Mouse (Mus musculus) liver, postnatal 0 days (tissue): ENCODE results near the gene Serpina3i. TPM values are rescaled to one million over a fixed set of nuclear protein-coding genes. Genes with fewer than 3 reads are reported as not detected.

Source experiments
- ATAC-seq: fragments of 200-750 bp; cut with Nextera tagmentation; 2 replicates; pipeline ENCODE4 v1.8.0; 2017; ENCODE audit warnings: mild to moderate bottlenecking, moderate library complexity
- DNase-seq: peaks from one replicate; pipeline ENCODE4 v3.0.0-alpha.2; 2016
- H3K27ac ChIP-seq: fragments of 300-500 bp; sonication (generic); 2 replicates; pipeline ENCODE4 v1.5.1; 2014; ENCODE audit warnings: antibody characterized with exemption, moderate library complexity, mild to moderate bottlenecking, low read depth
- H3K27me3 ChIP-seq: fragments of 300-500 bp; sonication (generic); 2 replicates; pipeline ENCODE4 v1.6.1; 2014; ENCODE audit warnings: low read length, control low read depth, mixed read lengths; ENCODE audit not compliant: insufficient read depth
- H3K36me3 ChIP-seq: fragments of 300-500 bp; sonication (generic); replicated peaks from 2 replicates; pipeline ENCODE4 v1.6.1; 2014; ENCODE audit warnings: mild to moderate bottlenecking, control low read depth, low read length, moderate library complexity, mixed read lengths; ENCODE audit not compliant: insufficient read depth
- H3K4me1 ChIP-seq: fragments of 300-500 bp; sonication (generic); 2 replicates; pipeline ENCODE4 v1.6.1; 2014; ENCODE audit warnings: antibody characterized with exemption, mild to moderate bottlenecking, control low read depth; ENCODE audit not compliant: insufficient read depth
- H3K4me2 ChIP-seq: fragments of 300-500 bp; sonication (generic); 2 replicates; pipeline ENCODE4 v1.6.1; 2014; ENCODE audit warnings: low read depth, mild to moderate bottlenecking, low read length, moderate library complexity, mixed read lengths
- H3K4me3 ChIP-seq: fragments of 300-500 bp; sonication (generic); 2 replicates; pipeline ENCODE4 v1.5.1; 2014; ENCODE audit warnings: low read depth, low read length
- H3K9ac ChIP-seq: fragments of 300-500 bp; sonication (generic); replicated peaks from 2 replicates; pipeline ENCODE4 v1.6.1; 2014; ENCODE audit warnings: mild to moderate bottlenecking, moderate library complexity
- H3K9me3 ChIP-seq: fragments of 300-500 bp; sonication (generic); 2 replicates; pipeline ENCODE4 v1.6.1; 2016; ENCODE audit warnings: mild to moderate bottlenecking, control low read depth, low read length, mixed read lengths
- CTCF ChIP-seq: sonication (generic); IDR thresholded peaks from 2 replicates; pipeline ENCODE4 v1.5.1; 2016; ENCODE audit warnings: antibody characterized with exemption, low read depth
- EP300 ChIP-seq: IDR thresholded peaks from 2 replicates; pipeline ENCODE4 v1.6.1; 2016; ENCODE audit warnings: antibody characterized with exemption, low read depth, mild to moderate bottlenecking
- WGBS: fragments of 180-500 bp; shearing (Covaris S2); extraction: QIAGEN DNeasy Blood & Tissue Kit; methylation state at CpG from one replicate; pipeline ENCODE4 v1.1.7; 2014; ENCODE audit not compliant: insufficient replicate concordance; 5-methylcytosine and 5-hydroxymethylcytosine counted together
- polyA plus RNA-seq: library from polyadenylated mRNA; unstranded; fragments of >200 nt; fragmentation: Nextera tagmentation; extraction: Ambion mirVana; gene quantifications from 2 replicates; pipeline ENCODE4 v1.2.1, GENCODE M21; 2015

Gene Serpina3i
- polyA plus RNA-seq, 1 experiment from 2014 or later: 0.95 TPM

GRCm38 (mm10) chr12:104314253-104314652 is 51.3 kb downstream of the Serpina3i start, which contains the start of gene Serpina3j:
TSS of gene Serpina3j (plus strand) at chr12:104314553.
- H3K4me2 ChIP-seq: no peak within 1 kb of the TSS
- no peaks in the 10 kb centered on the region for H3K9me3 ChIP-seq
- H3K27ac ChIP-seq: no peak within 1 kb of the TSS
- DNase-seq: no peak
- H3K4me3 ChIP-seq: no peak within 1 kb of the TSS
- ATAC-seq: no peak
- no peak within 1 kb of the TSS for H3K9ac ChIP-seq
- H3K36me3 ChIP-seq: no peaks in the 10 kb centered on the region
- H3K27me3 ChIP-seq: no peaks in the 10 kb centered on the region
- H3K4me1 ChIP-seq: no peaks in the 10 kb centered on the region
- TF ChIP-seq CTCF: no peak
- TF ChIP-seq EP300: no peak
- 81% methylated on average over 1 of the region's 1 CpGs for WGBS

Other genes starting within 250 kb of the Serpina3i start
- 0.05 and 0.06 TPM in 2 replicates for gene Serpina9, start 249.4 kb upstream of the Serpina3i start, polyA plus RNA-seq
- gene Serpina12, start 218.7 kb upstream of the Serpina3i start, polyA plus RNA-seq: 0.13 TPM in 2 replicates
- gene Serpina5, start 162.0 kb upstream of the Serpina3i start, polyA plus RNA-seq: 0.54 and 0.58 TPM in 2 replicates
- 0.12 TPM in 1 of 2 replicates, not detected in the other for gene Serpina3a, start 150.4 kb upstream of the Serpina3i start, polyA plus RNA-seq
- 0.65 and 0.73 TPM in 2 replicates for gene Serpina3b, start 135.1 kb upstream of the Serpina3i start, polyA plus RNA-seq
- gene Serpina3c, start 109.3 kb upstream of the Serpina3i start, polyA plus RNA-seq: 0.05 and 0.11 TPM in 2 replicates
- gene Serpina3f, start 48.6 kb upstream of the Serpina3i start, polyA plus RNA-seq: 2.5 and 4.1 TPM in 2 replicates
- gene Serpina3g, start 26.9 kb upstream of the Serpina3i start, polyA plus RNA-seq: 18.2 and 21.9 TPM in 2 replicates
- gene Serpina3j, start 51.4 kb downstream of the Serpina3i start, polyA plus RNA-seq: not detected in 2 replicates
- gene Serpina3k, start 75.4 kb downstream of the Serpina3i start, polyA plus RNA-seq: 407 and 479 TPM in 2 replicates
- gene Serpina3m, start 75.4 kb downstream of the Serpina3i start, polyA plus RNA-seq: 325 and 370 TPM in 2 replicates
- gene Serpina3n, start 143.6 kb downstream of the Serpina3i start, polyA plus RNA-seq: 302 and 340 TPM in 2 replicates
- not detected in 2 replicates for gene Gsc, start 210.2 kb downstream of the Serpina3i start, polyA plus RNA-seq